Mouse (Mus musculus): ENCODE measurements around the gene Ovgp1.
A peak's percentile ranks its signal among the peaks of the same experiment; 100 is the strongest.
"Not testable (repeated sequence)": the region's sequence is repeated elsewhere in the genome, so short reads cannot be mapped to it uniquely, and the experiment has no call there.

Gene Ovgp1

GRCm38 (mm10) chr3:105973411-105973810 is at the start of gene Ovgp1:
Gene Ovgp1, plus strand, starts transcription at chr3:105973711.
- DNase-seq (ENCODE audit: low spot score): no peak

DNA sequence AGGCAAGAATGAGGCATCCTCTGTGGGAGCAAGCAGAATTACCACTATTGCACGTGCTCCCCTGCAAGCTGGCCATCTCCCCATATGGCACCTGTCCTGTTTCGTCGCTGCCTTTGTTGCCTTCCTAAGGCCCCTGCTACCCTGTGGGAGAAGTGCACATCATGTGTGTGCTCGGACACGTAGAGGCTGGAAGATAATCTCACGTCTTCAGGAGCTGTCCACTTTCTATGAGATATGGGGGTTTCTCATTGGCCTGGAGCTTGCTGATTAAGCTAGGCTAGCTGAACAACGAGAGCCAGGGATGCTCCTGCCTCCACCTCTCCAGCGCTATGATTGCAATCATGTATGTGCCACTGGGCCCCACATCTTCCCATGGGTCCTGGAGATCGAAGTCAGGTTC is 48.9 kb upstream of the Ovgp1 start:
- no peak for DNase-seq (ENCODE audit: low spot score)

GRCm38 (mm10) chr3:105927561-105928194 is 45.8 kb upstream of the Ovgp1 start:
- DNase-seq (ENCODE audit: low spot score): no peak

GRCm38 (mm10) chr3:105928195-105928569 is 45.3 kb upstream of the Ovgp1 start:
- no peak for DNase-seq (ENCODE audit: low spot score)

DNA sequence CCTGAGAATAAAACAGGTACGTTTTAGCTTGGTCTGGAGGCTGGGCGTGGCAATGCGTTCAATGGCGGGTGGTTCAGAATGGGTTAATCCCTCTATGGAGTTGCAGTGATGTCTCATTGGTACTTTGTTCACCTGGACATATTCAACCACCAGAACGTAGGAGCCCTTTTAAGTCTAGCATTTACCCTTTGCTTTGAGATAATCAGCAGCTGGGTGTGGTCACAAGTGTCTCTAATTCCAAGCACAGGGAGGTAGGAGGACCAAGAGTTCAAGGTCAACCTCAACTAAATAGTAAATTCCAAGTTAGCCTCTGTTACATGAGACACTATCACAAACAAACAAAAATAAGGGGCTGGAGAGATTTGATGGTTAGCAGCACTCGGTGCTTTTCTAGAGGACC is 44.7 kb upstream of the Ovgp1 start:
- no peak for DNase-seq (ENCODE audit: low spot score)

DNA sequence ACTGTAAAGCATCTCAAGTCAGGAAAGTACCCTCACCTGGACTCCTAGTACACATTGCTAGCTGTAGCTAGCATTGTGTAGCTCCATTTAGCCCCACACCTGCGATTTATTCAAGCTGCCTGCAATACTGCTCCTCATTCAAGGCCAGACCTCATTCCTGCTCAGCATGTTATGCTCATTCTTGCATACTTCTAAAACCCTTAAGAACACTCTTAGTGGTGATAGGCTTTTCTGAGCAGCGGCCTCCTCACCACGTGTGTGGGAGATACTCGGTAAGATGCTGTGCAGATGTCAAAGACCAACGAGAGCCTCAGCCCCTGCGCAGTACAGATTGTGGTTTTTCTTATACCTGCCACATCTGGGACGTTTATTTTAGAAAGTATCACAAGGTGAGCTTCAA is 43.7 kb upstream of the Ovgp1 start:
- DNase-seq (ENCODE audit: low spot score): no peak

GRCm38 (mm10) chr3:105931095-105931494 is 42.4 kb upstream of the Ovgp1 start:
- DNase-seq (ENCODE audit: low spot score): no peak

- no peak for DNase-seq (ENCODE audit: low spot score)
These were observed 41.1 kb upstream of the Ovgp1 start, which contains the start of gene I830077J02Rik for GRCm38 (mm10) chr3:105932240-105933071. Gene I830077J02Rik, minus strand, starts transcription at chr3:105932664.

GRCm38 (mm10) chr3:105933926-105934325 is 39.6 kb upstream of the Ovgp1 start:
- no peak for DNase-seq (ENCODE audit: low spot score)

GRCm38 (mm10) chr3:105935033-105935432 is 38.5 kb upstream of the Ovgp1 start:
- peak; percentile 43 for DNase-seq (ENCODE audit: low spot score)

- DNase-seq (ENCODE audit: low spot score): no peak
These were observed 37.4 kb upstream of the Ovgp1 start for GRCm38 (mm10) chr3:105936111-105936510.

DNA sequence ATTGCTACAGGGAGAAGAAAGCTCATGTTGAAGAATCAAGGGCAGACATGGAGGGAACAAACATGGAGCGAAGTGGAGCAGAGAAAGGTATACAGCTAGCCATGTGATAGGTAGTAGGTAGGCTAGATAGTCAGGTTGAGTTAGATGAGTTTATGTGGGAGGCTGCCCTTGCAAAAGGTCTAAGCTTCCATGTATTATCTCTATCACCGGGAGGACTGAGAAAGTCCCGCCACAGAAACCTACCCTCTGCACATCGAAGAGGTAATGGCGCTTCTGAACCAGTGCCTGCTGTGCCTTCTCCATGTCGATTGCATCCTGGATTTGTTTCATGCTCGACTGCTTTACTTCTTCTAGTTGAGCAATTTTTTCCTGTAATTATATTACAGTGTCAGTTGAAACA is 22.2 kb upstream of the Ovgp1 start:
- DNase-seq (ENCODE audit: low spot score): no peak

GRCm38 (mm10) chr3:105957235-105957634 is 16.3 kb upstream of the Ovgp1 start:
- no peak for DNase-seq (ENCODE audit: low spot score)

DNA sequence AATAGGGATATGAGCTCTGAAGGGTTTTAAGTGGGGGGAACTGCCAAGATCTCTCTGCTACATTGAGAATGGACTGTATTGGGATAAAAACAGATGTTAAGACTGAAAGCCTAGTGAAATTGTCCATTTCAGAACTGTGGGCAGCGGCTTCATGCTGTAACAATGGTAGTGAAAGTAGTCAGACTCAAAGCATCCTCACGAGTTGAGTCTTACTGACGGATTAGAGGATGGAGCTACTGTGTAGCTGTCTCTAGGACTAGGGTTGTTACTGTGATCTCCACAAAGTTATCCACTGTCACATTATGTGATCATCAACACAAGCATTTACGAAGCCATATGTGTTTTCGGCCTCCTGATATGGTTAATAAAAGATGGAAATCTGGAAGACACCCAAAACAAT is 15.3 kb upstream of the Ovgp1 start:
- DNase-seq (ENCODE audit: low spot score): no peak

- peak; percentile 90 for DNase-seq (ENCODE audit: low spot score)
These were observed 14.4 kb upstream of the Ovgp1 start, which contains the start of gene Wdr77 for GRCm38 (mm10) chr3:105958974-105959580. Gene Wdr77, plus strand, starts transcription at chr3:105959369.

DNA sequence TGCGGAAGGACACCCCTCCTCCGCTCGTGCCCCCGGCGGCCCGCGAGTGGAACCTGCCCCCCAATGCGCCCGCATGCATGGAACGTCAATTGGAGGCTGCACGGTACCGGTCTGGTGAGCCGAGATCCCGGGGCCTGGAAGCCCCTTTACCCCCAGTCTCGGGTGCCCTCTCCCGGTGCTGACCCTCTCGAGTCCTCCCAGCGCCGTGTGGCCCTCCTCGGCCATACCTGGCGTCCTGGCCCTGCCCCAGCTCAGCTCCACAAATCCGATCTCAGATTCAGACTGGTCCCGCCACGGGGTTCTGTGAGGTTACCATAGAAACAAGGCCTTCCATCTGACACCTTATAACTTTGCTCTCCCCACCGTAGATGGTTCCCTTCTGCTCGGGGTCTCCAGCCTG is 13.9 kb upstream of the Ovgp1 start:
- no peak for DNase-seq (ENCODE audit: low spot score)

- DNase-seq (ENCODE audit: low spot score): no peak
These were observed 13.5 kb upstream of the Ovgp1 start, which contains the start of gene Atp5f1 for GRCm38 (mm10) chr3:105959999-105960398. Gene Atp5f1, minus strand, starts transcription at chr3:105960099.

DNA sequence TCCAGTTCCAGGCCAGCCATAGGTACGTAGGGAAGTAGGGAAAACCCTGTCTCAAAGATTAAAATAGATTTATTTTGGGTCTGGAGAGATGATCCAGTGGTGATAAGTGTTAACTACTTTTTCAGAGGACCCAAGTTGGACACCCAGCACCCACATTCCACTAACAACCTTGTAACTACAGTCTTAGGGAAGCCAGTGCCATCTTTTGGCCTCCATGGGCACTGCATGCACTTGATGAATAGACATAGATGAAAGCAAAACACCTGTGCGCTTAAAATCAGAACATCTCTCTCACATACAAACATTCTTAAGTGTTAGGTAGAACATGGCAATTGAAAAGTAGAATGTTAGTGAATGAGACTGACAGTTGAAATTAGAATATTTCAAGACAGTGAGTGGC is 12.8 kb upstream of the Ovgp1 start:
- no peak for DNase-seq (ENCODE audit: low spot score)

DNA sequence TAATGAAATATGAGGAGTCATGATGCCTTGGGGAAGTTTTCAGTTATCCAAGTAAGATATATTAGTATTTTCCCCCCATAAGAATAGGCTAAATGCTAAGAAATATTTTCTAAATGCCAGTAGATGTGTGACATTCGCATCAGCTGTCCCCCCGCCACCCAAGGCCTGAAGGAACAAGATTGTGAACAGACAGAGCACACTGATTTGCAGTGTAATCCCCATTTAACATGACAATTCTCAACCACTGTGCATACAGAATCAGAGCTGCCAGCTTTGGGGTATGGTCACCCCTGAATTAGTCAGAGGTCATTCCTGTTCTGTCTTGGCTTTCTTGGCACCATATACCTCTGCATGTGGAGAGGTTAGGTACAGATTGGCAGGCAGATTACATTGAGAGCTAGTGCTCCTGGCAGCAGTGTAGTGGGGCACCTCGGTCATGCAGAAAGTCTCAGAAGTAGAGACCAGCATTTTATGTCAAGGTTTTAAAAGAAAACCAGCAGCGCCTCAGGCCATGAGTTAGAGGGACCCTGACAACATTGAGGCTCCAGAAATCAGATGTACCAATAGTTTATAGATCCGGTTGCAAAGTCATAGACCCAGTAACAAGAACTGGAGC is 1.6 kb upstream of the Ovgp1 start:
- DNase-seq (ENCODE audit: low spot score): no peak

DNA sequence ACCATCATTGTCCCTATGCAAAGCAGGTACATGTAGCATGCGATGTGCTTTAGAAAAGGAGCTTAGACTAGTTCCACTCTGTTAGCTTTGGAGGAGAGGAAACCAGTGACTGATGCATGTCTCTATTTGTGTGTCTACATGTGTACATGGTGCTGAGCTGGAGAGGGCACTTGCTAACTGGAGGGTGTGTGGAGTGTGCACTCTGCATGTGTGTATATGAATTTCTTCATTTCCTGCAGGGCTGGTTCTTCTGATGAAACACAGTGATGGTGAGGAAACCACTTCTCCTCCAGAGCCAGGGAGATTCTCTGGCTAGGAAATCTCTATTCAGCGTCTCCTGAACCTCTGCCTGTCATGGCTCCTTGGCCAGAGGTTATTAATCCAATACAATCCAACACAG is 663 bp downstream of the Ovgp1 start:
- no peak for DNase-seq (ENCODE audit: low spot score)

GRCm38 (mm10) chr3:105989611-105990010 is 16.1 kb downstream of the Ovgp1 start:
- DNase-seq (ENCODE audit: low spot score): not testable (repeated sequence)

DNA sequence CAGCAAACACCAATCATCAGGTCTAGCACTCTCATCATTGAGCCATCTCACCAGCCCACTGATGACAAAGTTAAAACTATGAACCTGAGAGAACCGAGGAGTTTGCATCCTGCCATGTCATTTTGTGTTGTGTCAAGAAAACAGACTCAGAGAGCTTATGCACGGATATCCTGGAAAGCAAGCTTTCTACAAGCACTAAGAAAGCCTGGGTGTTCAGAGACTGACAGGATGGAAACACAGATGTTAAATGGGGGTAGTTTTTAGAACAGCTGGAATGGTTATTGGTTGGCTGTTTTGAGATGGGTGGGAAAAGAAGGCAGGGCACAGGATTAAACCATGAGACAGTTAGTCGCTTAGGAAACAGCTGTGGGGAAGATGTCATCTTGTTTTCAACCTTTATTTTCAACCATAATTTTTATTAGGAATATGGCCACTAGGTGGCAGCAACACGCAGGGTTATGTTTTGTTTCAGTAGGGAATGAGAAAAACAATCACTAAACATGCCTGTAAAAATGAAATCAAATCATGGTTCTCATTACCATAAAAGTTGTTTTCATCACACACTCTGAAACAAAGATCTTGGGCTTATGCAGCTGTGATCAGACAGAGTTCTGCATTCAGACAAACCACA is 18.3 kb downstream of the Ovgp1 start:
- peak; percentile 51 for DNase-seq (ENCODE audit: low spot score)

Measured in ovary, postnatal 14 days (tissue).